Mouse (Mus musculus): Measurements from ENCODE around the gene Polr2i. TPM values are rescaled to one million over a fixed set of nuclear protein-coding genes. Genes with fewer than 3 reads are reported as not detected.
"Not testable (repeated sequence)": the region's sequence is repeated elsewhere in the genome, so short reads cannot be mapped to it uniquely, and the experiment has no call there.

Polr2i gene
- polyA plus RNA-seq, 1 experiment from 2014 or later, result 103 TPM

DNA sequence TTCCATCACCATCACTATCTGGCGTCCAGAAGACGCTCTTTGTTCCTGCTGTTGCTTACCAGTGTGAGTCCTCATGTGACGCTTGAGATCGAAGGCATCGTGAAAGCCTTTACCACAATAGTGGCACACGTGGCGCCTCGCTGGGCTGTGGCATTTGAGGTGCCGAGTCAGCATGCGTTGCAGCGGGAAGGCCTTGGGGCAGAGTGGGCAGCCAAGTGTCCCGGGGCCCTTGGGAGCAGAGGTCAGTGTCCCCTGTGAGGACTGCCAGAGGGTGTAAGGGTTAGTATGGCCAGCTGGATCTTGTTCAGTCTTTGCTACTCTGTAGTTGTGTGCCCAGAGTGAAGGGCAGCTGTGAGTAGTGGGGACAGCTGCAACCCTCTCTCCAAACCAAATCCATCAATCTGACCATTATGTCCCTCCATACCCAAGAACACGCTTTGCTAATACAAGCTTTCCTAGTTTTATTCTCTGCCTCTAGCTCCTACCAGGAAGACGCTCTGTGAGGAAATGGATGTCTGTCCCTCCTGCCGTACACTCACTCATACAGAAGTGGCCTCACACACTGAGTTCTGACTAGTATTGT lies 2.6 kb downstream of the Polr2i start:
- Histone ChIP-seq H3K9me3 (ENCODE audit: control insufficient read depth, low read length) (no peaks in the 10 kb centered on the region), H3K4me2 (ENCODE audit: low read depth, low read length) (no peak overlapping the region), H3K27me3 (replicated peaks; ENCODE audit: control insufficient read depth, insufficient read depth, low read length) (no peaks in the 10 kb centered on the region), H3K36me3 (ENCODE audit: control insufficient read depth, insufficient read depth, low read length) (peaks cover 3% of the 10 kb centered on the region; the same call in 1 of the 2 replicates), H3K27ac (ENCODE audit: low read length) (no peak overlapping the region), H3K4me3 (ENCODE audit: low read length) (no peak overlapping the region), H3K4me1 (ENCODE audit: control insufficient read depth, insufficient read depth, low read length) (peaks cover 9% of the 10 kb centered on the region), H3K9ac (ENCODE audit: low read depth, low read length) (no peak overlapping the region)
- 94% methylated on average over 15 of the region's 15 CpGs for WGBS
- no peak for ATAC-seq

DNA sequence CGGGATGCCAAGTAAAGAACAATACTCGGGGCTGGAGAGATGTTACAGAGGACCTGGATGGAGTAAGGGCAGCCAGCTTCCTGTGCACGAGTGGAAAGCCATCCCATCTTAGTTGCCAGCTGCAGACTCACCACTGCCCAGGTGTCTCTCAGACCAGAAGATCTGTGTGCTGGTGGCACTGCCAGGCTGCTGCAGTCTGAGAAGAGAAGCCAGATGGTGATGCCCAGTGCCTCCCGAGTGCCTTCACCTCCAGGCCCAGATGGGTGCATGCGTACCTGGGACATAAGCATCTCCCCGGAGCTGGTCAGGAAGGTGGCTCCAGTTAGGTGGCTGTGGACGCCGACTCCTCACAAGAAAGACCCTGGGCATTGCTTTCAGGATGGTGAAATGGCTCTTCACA lies 3.3 kb downstream of the Polr2i start:
- H3K27me3 ChIP-seq (replicated peaks; ENCODE audit: control insufficient read depth, insufficient read depth, low read length), result no peaks in the 10 kb centered on the region
- H3K9me3 ChIP-seq (ENCODE audit: control insufficient read depth, low read length), result no peaks in the 10 kb centered on the region
- peaks cover 9% of the 10 kb centered on the region for H3K4me1 ChIP-seq (ENCODE audit: control insufficient read depth, insufficient read depth, low read length)
- H3K9ac ChIP-seq (ENCODE audit: low read depth, low read length), result no peak overlapping the region
- no peak overlapping the region for H3K27ac ChIP-seq (ENCODE audit: low read length)
- H3K4me2 ChIP-seq (ENCODE audit: low read depth, low read length), result no peak overlapping the region
- no peak for ATAC-seq
- WGBS, result 94% methylated on average over 8 of the region's 8 CpGs
- H3K4me3 ChIP-seq (ENCODE audit: low read length), result no peak overlapping the region
- H3K36me3 ChIP-seq (ENCODE audit: control insufficient read depth, insufficient read depth, low read length), result peaks cover 3% of the 10 kb centered on the region; the same call in 1 of the 2 replicates

- Histone ChIP-seq H3K9ac (ENCODE audit: low read depth, low read length) (no peak within 1 kb of the TSS), H3K27ac (ENCODE audit: low read length) (no peak within 1 kb of the TSS), H3K4me2 (ENCODE audit: low read depth, low read length) (no peak within 1 kb of the TSS), H3K4me3 (ENCODE audit: low read length) (no peak within 1 kb of the TSS), H3K4me1 (ENCODE audit: control insufficient read depth, insufficient read depth, low read length) (peaks cover 9% of the 10 kb centered on the region), H3K27me3 (replicated peaks; ENCODE audit: control insufficient read depth, insufficient read depth, low read length) (no peaks in the 10 kb centered on the region), H3K9me3 (ENCODE audit: control insufficient read depth, low read length) (no peaks in the 10 kb centered on the region), H3K36me3 (ENCODE audit: control insufficient read depth, insufficient read depth, low read length) (peaks cover 3% of the 10 kb centered on the region; the same call in 1 of the 2 replicates)
- no peak for ATAC-seq
- 88% methylated on average over 4 of the region's 4 CpGs for WGBS
Observed at GRCm38 (mm10) chr7:30235625-30236024, 3.9 kb downstream of the Polr2i start, which contains the start of gene Ovol3. TSS of gene Ovol3 (minus strand) at chr7:30235725.

DNA sequence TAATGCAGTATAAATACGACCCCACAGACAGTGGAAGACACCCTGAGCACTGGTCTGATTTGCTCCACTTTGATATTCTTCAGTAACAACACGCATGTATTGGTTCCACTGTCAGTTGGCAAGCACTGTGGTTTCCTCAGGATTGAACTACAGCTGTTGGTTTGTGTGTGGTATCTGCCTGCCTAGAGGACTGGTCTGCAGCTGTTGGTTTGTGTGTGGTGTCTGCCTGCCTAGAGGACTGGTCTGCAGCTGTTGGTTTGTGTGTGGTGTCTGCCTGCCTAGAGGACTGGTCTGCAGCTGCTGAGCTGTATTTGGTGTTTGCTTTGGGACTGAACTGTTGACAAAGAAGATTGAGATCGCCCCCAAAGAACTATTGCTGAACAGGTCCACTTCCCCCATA lies 5.6 kb downstream of the Polr2i start:
- WGBS, result 89% methylated on average over 3 of the region's 3 CpGs
- H3K36me3 ChIP-seq (ENCODE audit: control insufficient read depth, insufficient read depth, low read length); ATAC-seq; H3K4me2 ChIP-seq (ENCODE audit: low read depth, low read length); H3K27ac ChIP-seq (ENCODE audit: low read length); H3K9ac ChIP-seq (ENCODE audit: low read depth, low read length); H3K4me1 ChIP-seq (ENCODE audit: control insufficient read depth, insufficient read depth, low read length); H3K9me3 ChIP-seq (ENCODE audit: control insufficient read depth, low read length); H3K4me3 ChIP-seq (ENCODE audit: low read length); H3K27me3 ChIP-seq (replicated peaks; ENCODE audit: control insufficient read depth, insufficient read depth, low read length): not testable (repeated sequence)

DNA sequence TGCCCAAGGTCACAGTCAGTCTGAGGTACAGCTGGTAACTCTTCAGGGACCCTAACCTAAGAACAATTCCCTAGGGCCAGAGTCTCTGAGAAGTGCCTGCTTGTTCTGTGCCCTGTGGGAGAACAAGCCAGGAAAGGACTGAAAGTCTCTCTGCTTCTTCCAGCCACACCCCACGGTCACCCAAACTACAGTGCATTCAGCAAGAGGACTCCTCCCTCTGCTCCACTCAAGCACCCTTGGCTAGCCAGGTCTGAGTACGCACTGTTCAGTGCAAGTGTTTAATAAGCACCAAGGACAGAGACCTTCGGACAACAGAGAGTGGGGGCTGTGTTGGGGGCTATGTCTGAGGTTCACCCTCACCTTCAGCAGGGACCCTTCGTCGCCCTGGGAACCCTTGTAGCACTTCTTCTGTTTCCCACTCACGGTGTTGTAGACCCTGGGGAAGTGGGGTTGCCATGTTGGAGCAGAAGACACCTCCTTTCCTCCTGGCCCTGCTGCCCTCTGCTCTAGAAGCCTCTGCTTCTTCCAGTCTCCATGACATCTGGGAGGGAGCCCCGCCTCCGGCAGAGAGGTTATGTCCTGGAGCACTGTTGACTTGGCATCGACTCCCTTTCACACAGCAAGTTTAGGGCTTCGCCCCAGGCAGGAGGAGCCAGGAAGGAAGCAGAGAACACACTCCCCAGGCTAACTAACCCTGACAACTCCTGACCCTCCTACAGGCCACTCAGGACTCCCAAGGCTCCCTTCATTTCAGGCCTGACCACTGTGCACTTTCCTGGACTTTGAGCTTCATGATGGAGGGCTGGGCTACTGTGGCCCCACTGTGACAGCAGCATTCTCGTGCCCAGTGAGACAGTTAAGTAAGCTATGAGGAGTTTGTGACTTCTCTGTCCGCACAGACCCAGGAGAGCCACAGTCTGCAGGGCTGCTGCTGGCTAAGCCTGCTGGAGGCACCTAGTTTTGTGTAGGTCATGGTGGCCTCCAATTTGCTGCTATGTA lies 20.5 kb downstream of the Polr2i start:
- no peaks in the 10 kb centered on the region for H3K27me3 ChIP-seq (replicated peaks; ENCODE audit: control insufficient read depth, insufficient read depth, low read length)
- WGBS, result 72% methylated on average over 12 of the region's 12 CpGs
- no peak overlapping the region for H3K4me3 ChIP-seq (ENCODE audit: low read length)
- peak; percentile 71 for ATAC-seq
- H3K4me2 ChIP-seq (ENCODE audit: low read depth, low read length), result no peak overlapping the region
- H3K4me1 ChIP-seq (ENCODE audit: control insufficient read depth, insufficient read depth, low read length), result no peaks in the 10 kb centered on the region; the same call in 1 of the 2 replicates
- no peak overlapping the region for H3K27ac ChIP-seq (ENCODE audit: low read length)
- H3K9ac ChIP-seq (ENCODE audit: low read depth, low read length), result 0 out of 2 replicates have a peak overlapping the region, but pooled peaks have one; percentile 10
- no peaks in the 10 kb centered on the region for H3K36me3 ChIP-seq (ENCODE audit: control insufficient read depth, insufficient read depth, low read length)
- H3K9me3 ChIP-seq (ENCODE audit: control insufficient read depth, low read length), result no peaks in the 10 kb centered on the region

GRCm38 (mm10) chr7:30265041-30265440 lies 33.3 kb downstream of the Polr2i start:
- no peak for ATAC-seq
- Histone ChIP-seq H3K4me3 (ENCODE audit: low read length) (no peak overlapping the region), H3K27me3 (replicated peaks; ENCODE audit: control insufficient read depth, insufficient read depth, low read length) (no peaks in the 10 kb centered on the region), H3K27ac (ENCODE audit: low read length) (no peak overlapping the region), H3K4me1 (ENCODE audit: control insufficient read depth, insufficient read depth, low read length) (no peaks in the 10 kb centered on the region), H3K9me3 (ENCODE audit: control insufficient read depth, low read length) (no peaks in the 10 kb centered on the region), H3K36me3 (ENCODE audit: control insufficient read depth, insufficient read depth, low read length) (0 out of 2 replicates have a peak, but pooled peaks cover 4% of the 10 kb centered on the region), H3K4me2 (ENCODE audit: low read depth, low read length) (no peak overlapping the region), H3K9ac (ENCODE audit: low read depth, low read length) (no peak overlapping the region)
- 60% methylated on average over 2 of the region's 2 CpGs for WGBS

GRCm38 (mm10) chr7:30265531-30265930 lies 33.8 kb downstream of the Polr2i start:
- no peak overlapping the region for H3K4me2 ChIP-seq (ENCODE audit: low read depth, low read length)
- ATAC-seq, result no peak
- no peak overlapping the region for H3K27ac ChIP-seq (ENCODE audit: low read length)
- H3K9me3 ChIP-seq (ENCODE audit: control insufficient read depth, low read length), result no peaks in the 10 kb centered on the region
- no peaks in the 10 kb centered on the region for H3K4me1 ChIP-seq (ENCODE audit: control insufficient read depth, insufficient read depth, low read length)
- H3K27me3 ChIP-seq (replicated peaks; ENCODE audit: control insufficient read depth, insufficient read depth, low read length), result no peaks in the 10 kb centered on the region
- no peak overlapping the region for H3K9ac ChIP-seq (ENCODE audit: low read depth, low read length)
- 88% methylated on average over 5 of the region's 5 CpGs for WGBS
- 0 out of 2 replicates have a peak, but pooled peaks cover 4% of the 10 kb centered on the region for H3K36me3 ChIP-seq (ENCODE audit: control insufficient read depth, insufficient read depth, low read length)
- H3K4me3 ChIP-seq (ENCODE audit: low read length), result no peak overlapping the region

DNA sequence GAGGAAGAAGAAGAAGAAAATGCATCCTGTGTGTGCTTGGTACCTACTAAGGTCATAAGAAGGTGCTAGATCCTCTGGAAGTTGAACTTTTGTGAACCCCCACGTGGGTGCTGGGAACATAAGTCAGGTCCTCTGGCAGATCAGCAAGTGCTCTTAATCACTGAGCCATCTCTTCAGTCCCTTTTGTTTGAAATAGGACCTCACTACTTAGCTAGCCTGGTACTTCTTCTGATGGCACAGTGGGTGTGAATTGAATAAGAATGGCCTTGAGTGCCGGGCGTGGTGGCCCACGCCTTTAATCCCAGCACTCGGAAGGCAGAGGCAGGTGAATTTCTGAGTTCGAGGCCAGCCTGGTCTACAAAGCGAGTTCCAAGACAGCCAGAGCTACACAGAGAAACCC lies 34.2 kb downstream of the Polr2i start:
- no peak for ATAC-seq
- Histone ChIP-seq H3K27me3 (replicated peaks; ENCODE audit: control insufficient read depth, insufficient read depth, low read length) (no peaks in the 10 kb centered on the region), H3K9me3 (ENCODE audit: control insufficient read depth, low read length) (no peaks in the 10 kb centered on the region), H3K9ac (ENCODE audit: low read depth, low read length) (no peak overlapping the region), H3K4me2 (ENCODE audit: low read depth, low read length) (no peak overlapping the region), H3K4me3 (ENCODE audit: low read length) (no peak overlapping the region), H3K4me1 (ENCODE audit: control insufficient read depth, insufficient read depth, low read length) (no peaks in the 10 kb centered on the region), H3K27ac (ENCODE audit: low read length) (no peak overlapping the region), H3K36me3 (ENCODE audit: control insufficient read depth, insufficient read depth, low read length) (0 out of 2 replicates have a peak, but pooled peaks cover 4% of the 10 kb centered on the region)
- 93% methylated on average over 7 of the region's 7 CpGs for WGBS

DNA sequence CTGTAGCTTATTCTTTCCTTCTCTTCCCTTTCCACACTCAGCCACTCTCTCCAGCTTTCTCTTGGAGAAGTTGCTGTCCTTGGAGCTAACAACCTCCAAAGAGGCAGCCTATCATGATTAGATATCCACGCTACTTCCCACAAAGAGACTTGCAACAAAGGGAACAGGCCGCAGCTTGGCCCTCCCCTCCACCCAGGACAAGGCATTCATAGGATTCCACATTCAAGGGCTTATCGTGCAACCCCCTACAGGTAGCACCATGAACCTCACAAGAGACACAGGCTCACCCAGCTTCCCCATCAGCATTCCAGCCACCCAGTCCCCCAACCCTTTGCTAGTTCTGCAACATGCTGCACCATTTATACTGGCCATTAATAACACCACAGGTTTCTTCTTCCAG lies 35.0 kb downstream of the Polr2i start:
- H3K27ac ChIP-seq (ENCODE audit: low read length), result no peak overlapping the region
- no peak overlapping the region for H3K9ac ChIP-seq (ENCODE audit: low read depth, low read length)
- H3K4me1 ChIP-seq (ENCODE audit: control insufficient read depth, insufficient read depth, low read length), result no peaks in the 10 kb centered on the region
- H3K4me2 ChIP-seq (ENCODE audit: low read depth, low read length), result no peak overlapping the region
- ATAC-seq, result no peak
- H3K4me3 ChIP-seq (ENCODE audit: low read length), result no peak overlapping the region
- 0 out of 2 replicates have a peak, but pooled peaks cover 4% of the 10 kb centered on the region for H3K36me3 ChIP-seq (ENCODE audit: control insufficient read depth, insufficient read depth, low read length)
- H3K27me3 ChIP-seq (replicated peaks; ENCODE audit: control insufficient read depth, insufficient read depth, low read length), result no peaks in the 10 kb centered on the region
- H3K9me3 ChIP-seq (ENCODE audit: control insufficient read depth, low read length), result no peaks in the 10 kb centered on the region
- WGBS, result 79% methylated on average over 3 of the region's 3 CpGs
